Mouse (Mus musculus) 3T3-L1 (cell line): ENCODE measurements around the gene Tmem274.

ENCODE experiments used
- DNase-seq: peaks from one replicate; pipeline ENCODE4 v3.0.0-alpha.2; 2015; ENCODE audit warnings: low read depth, low spot score

Gene Tmem274

DNA sequence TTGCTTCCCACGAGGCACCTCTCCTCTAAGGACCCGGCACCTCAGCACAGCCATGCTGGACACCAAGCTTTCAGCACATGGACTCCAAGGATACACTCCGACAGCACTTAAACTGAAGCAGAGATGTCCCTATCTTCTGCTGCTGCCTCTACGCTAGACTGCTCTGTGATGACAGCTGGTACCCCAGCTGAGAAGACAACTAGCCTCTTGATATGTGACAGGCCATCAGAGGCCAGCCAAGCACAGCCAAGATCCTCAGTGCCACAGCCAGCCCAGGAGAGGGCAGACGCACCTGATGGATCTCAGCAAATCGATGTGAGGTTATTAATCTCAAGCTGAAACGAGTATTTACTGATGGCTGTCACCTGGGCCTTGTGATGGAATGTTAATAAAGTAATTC lies 2.1 kb upstream of the Tmem274 start:
- no peak for DNase-seq

DNA sequence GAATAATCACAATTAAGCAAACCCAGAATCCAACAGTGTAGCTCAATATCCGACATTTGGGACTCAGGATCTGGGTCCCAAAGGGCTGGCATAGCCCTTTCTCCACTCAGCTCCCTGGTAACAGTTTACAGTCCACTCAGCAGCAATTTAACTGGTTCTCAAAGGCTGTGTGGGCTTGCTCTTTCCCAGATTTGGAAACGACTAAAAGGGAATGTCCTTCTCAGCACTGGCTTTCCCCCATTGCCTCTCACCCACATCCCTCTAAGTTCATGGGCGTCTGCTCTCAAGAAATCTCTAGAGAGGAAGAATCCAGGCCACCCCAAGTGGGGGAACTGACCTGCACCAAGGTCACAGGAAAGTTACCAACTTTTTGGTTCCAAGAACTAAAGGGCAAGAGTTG lies 7.4 kb downstream of the Tmem274 start:
- DNase-seq, result peak; percentile 58

DNA sequence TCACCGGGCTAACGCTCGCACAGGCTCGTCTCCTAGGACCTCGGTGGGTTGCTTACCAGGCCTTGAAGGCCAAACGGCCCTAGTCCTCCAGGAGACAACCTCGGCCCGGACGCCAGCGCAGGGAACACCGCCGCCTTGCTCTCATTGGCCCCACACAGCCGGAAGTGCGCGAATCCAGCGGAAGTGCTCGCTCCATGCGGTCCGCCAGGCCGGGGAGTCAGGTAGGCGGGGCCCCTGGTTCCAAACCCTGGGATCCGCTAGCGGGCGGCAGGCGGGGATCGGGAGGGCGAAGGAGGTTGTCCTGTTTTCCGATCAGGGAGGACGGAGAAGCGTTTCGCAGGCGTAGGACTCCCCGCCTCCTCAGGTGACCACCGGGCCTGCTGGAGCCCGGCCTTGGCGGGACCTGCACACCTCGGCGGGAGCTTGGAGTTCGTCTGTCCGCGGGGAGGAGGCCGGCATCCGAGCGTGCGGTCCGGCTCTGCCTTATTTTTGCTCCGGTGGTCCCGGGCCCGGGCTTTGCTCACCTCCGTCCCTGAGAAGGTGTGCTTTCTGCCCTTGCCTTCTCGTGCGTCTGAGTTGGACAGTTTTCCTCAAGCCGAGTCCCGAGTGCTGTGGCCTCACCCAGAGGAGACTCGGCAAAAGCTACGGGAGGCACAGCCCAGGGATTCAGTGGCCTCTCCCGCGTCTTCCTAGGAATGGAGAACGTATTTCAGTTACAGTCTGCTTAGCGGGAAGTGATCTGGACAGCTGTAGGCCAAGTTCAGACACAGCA lies 8.1 kb downstream of the Tmem274 start, which contains the start of the genes Nmnat1 and Lzic:
Gene Nmnat1 (minus strand): TSS at position 150 of the 772 bp plus-strand sequence.
Gene Lzic (plus strand): TSS at position 177 of the 772 bp plus-strand sequence.
- DNase-seq, result peak; percentile 95

DNA sequence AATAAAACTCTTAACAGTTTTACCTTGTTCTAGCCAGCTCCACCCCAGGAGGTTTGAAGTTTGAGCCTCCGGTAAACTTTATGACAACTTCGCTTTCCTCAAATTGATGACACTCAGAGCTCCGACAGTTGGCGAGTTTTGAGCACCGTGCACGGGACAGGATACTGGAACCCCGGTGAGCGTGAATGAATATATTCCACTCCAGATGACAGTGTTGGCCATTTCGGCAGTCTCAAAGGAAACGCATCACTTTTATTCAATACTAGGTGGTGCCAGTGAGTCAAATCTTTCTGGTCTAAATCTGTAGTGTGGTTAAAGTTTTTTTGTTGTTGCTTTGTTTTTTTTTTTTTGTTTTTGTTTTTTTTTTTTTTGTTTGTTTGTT lies 8.6 kb downstream of the Tmem274 start:
- DNase-seq, result peak; percentile 70

DNA sequence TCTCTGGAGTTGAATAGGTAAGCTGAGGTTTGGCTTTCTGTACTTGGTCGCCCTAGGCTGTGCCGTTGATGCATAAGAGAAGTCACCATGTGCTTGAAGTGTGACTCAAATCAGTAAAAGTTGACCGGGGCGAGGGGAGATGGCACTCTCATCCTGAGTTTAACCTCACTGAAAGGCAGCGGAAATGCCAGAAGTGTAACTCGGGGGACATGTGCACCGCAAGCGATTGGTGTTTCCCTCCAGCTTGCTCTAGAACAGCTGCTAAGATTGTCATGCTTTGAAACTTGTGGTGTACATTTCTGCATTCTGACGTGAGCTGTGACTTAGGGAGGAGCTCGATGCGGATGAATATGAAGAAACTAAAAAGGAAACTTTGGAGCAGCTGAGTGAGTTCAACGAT lies 10.6 kb downstream of the Tmem274 start:
- no peak for DNase-seq

DNA sequence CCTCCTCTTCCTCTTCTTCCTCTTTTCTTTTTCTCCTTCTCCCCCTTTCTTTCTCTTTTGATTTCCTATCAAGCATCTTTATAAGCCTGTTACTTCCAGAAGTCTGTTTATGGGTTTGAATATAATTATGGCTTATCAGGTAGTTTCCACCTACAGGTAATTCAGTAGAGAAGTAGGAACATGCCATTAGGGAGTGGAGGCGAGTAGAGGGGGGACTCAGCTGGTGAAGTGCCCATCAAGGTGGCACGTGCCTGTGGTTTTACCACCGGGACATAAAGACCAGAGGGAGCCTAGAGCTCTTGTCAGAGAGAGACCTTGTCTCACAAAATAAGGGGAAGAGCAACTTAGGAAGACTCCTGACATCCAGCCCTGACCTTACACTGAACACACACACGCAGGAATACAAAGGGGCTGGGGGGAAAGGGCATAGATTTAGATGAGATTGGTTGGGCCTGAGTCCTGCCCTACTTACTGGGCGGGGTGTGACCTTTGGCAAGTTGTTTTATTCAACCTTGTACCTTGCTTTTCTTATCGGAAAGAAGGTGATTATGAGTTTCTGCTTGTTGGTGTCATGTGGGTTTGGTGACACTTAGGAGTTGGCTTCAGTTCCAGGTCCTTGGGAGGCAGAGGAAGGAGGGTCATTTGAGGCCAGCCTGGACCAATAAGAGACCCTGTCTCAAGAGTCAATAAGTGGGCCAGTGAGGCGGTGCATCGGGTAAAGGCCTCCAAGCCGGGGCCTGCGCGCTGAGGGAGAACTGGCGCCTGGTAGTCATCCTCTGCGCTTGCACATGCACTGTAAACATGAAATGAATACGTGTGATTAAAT lies 12.4 kb downstream of the Tmem274 start:
- no peak for DNase-seq

DNA sequence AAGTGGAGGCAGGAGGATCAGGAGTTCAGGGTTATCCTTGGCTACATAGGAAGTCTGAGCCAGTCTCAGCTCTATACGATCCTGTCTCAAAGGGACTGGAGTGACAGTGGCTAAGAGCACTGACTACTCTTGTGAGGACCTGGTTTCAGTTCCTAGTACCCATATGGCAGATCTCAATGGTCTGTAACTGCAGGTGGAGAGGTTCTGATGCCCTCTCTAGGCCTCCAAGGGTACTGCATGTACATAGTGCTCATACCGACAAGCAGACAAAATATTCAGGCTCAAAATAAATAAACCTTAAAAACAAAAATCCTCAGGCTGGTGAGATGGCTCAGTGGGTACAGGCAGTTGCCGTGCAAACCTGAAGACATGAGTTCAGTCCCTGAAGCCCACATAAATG lies 14.0 kb downstream of the Tmem274 start:
- peak; percentile 30 for DNase-seq

DNA sequence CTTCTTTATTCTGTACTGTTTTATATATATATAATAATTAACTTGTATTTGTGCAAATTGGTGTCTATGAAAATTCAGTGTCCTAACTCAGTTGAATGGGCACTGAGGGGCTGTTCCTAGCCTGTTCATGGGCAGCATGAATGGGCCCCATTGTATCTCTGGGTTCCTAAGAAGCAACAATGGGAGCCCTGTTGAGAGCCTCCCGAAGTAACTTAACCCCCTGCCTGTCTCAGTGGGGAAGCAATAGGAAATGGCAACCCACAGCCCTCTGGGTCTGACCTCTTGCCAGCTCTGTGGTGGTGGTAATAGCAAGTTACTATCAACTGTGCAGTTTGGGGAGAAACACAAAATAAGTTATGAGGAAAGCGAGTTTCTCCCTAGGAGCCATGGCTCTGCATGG lies 19.4 kb downstream of the Tmem274 start:
- DNase-seq, result no peak

DNA sequence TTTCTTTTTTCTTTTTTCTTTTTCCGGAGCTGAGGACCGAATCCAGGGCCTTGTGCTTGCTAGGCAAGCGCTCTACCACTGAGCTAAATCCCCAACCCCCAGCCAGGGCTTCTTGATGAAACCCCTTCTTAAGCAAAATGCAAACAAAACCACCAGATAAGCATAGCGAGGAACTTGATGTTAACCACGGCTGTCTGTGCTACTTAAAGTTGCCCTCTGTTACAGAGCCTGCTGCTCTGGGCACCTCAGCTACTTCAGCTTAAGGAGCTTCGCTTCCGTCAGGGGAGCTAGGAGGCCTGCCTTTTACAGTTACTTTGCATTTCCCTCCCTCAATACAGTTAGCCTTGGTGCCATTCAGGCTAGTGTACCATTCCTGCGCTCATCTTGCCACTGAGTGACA lies 21.7 kb downstream of the Tmem274 start:
- no peak for DNase-seq

DNA sequence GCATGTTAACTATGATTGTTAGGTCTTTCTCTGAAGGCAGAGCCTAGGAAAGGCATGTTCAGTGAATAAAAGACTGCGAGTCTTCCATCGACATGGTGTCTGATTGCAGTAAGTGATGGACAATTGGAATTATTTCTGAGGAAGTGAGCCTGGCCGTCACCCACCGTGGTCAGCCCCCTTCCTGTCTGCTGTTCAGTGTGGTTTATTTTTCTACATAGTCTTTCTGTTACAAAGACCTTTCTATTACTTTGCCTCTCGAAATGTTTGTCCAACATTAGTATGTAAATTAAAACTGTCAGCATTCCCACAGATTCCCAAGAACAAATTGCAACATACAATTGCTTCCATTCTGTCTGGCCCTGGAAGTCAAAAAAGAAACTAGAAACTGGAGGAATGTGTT lies 22.6 kb downstream of the Tmem274 start:
- no peak for DNase-seq

DNA sequence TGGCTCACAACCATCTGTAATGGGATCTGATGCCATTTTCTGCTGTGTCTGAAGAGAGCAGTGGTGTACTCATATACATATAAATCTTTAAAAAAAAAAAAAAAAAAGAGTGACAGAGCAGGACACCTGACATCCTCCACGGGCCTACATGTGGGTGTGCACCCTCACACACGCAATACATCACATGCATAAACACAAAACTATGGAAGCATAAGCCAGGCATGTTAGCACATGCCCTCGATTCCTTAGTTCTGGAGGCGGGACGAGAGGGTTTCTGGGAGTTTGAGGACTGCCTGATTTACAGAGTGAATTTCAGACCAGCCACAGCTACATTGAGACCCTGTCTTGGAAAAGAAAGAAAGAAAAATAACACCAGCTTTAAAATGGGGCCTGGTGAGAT lies 27.2 kb downstream of the Tmem274 start:
- DNase-seq, result no peak

DNA sequence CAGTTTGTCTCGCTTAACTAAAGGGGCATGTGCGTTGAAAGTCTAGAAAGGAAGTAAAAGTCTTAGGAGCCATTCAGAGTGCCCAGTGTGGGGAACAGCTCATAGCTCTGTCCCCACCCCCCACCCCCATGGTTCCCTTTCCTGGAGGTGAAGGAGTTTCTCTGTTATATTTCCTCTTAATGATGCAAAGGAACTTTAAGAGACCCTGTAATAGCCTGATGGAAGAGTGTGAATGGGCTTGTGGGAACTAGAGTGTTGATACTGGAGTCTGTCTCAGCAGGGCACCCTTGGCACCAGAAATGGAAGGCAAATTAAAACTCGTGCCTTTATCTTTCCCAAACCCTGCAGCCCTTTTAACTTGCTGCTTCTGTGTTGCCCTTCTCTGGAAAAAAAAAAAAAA lies 27.7 kb downstream of the Tmem274 start:
- DNase-seq, result no peak

DNA sequence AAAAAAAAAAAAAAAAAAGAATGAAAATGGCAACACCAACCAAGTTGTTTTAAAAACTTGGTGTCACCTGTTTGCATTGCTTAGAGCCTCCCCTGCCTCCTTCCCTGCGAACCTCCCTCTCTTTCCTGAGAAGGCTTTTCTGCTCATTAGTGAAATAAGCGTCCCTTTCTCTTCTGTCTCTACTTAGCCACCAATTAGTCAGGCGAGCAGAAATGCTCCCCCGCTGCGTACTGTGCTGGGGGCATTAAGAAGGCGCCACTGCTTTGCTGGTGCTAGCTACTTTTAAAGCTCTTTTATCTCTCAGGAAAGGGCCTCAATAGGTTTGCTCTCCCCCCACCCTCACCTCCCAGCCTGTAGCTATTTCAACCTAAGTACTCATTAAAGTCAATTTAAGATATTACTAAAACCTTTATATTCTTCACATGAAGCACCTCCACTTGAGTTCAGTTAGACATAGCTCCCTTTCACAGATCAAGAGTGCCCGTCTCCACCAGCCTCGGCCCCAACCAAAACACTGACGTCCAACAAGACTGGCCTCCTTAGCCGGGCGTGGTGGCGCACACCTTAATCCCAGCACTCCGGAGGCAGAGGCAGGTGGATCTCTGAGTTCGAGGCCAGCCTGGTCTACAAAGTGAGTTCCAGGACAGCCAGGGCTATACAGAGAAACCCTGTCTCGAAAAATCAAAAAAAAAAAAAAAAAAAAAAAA lies 28.2 kb downstream of the Tmem274 start:
- DNase-seq, result no peak

DNA sequence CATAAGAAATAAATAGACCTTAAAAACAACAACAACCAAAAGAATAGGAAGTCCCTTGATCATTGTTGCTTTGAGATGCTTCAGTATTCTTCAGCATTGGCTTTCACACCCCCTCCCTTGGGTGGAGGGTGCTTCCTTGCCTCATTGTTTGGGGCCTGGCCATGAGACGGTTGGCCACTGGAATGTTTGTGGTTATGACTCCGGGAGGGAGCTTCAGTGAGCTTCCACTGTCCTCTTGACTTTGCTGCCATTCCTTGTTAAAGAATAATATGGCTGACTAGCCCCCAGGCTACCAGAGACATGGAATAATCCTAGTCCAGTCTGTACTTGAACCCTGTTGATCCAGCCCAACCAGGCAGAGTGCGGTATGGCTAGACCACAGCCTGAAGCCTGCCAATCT lies 29.7 kb downstream of the Tmem274 start:
- DNase-seq, result peak; percentile 91

DNA sequence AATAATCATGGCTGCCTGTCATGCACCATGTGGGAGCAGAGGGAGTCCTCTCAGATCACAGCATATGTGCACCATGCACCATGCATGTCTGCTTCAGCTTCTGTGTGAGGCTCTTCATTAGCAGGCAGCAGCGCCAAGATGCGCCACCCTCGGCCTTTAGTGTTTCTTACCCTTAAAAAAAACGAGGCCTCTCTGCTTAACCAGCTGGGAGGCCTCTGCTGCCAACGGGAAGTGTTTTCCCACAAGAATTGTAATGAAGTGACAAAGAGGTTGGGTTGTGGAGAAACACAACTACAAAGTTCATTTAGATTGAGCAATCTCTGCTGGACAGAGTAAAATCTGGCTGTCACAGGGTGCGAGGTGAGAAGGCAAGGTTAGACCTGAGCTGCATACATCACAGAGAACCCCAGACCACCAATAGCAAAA lies 34.1 kb downstream of the Tmem274 start:
- no peak for DNase-seq

DNA sequence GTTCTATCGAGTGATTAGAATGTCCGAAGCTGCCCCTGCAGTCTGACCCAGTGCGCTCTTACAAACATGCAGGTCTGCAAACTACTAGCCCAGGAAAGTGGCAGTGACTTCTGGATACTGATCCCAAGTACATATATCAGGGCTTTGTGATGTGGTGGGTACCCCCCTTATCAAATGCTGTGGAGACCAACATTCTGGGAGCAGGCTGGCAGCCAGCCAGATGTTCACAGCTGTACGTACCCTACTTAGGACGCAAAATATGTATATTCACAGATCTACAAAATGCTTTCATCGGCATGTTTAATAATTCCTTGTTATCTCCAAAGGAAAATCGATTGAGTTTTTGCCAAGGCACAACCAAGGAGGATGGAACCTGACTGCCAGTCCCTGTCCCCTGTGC lies 34.9 kb downstream of the Tmem274 start:
- no peak for DNase-seq

DNA sequence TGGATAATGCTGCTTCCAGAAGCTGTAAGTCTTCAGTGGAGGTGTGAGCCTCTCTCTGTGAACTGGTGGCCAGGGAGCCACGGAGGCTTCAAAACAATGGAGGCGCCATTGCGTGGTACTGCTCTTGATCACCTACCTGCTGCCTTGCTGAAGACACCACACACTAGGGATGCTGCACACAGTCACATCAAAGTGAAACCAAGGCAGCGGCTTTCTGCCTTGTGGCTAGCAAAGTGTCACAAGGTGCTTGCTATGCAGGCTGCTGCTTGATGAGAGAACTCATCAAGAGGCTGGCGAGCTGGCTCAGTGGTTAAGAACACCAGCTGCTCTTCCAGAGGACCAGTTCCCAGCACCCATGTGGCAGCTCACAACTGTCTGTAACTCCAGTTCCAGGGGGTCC lies 38.5 kb downstream of the Tmem274 start:
- no peak for DNase-seq

DNA sequence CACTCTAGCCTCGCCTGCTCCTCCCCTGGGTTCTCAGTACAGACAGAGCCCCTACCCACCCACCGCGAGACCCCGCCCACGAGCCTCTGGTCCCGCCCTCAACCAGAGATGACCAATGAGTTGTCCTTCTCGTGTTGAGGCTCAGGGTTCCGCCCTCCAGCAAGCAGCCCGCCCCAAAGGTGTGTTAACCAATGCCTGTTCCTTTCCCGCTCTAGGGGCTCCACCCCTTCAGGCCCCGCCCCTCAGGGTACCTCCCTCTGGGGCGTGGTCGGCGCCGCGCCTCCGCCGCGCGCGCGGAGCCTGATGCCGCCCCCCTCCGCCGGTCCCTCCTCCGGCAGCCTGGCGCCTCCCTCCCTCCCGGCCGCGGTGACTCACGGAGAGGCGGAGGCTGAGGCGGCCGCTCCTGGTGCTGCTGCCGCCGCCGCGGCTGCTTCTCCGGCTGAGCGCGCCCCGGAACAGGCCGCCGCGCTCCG lies 40.7 kb downstream of the Tmem274 start, which contains the start of gene Ctnnbip1:
Gene Ctnnbip1 (plus strand): TSS at position 369 of the 473 bp plus-strand sequence.
- peak; percentile 96 for DNase-seq

DNA sequence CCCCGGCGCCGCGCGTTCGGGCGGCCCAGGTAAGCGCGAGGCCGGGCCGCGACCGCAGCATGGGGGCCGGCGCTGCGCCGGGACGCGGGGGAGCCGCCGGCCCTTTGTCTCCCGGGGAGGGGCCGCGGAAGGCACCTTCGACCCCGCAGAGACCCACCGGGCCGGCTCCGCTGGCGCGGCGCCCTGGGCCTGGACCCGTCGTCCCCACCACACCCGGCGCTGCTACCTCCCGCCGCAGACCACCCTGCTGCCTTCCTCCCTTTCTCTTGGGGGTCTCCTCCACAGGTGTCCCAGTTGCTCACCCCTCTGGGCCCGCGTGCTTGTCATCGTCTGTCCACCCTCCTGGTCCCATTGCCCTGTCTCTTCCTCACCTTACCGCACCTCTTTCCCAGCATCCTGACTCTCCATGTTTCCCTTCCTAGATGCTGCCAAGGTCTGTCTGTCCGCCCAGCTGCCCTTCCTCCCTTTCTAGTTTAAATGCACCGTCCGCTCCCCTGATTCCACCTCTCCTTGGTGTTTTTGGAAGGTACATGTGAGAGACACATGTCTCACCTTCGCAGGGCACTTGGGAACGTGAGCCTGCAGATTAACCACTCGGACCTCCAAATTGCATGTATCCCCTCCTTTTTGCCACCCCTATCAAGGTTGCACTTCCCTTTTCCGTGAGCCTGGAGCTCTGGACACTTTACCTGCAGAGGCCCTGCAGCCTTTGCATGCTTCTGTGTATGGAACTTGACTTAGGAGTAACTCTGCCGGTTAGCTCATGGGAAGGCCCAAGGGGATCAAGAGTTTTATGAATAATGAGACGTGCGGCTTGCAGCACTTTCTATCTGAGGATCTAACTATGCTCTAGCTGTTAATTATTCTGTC lies 41.4 kb downstream of the Tmem274 start:
- no peak for DNase-seq

DNA sequence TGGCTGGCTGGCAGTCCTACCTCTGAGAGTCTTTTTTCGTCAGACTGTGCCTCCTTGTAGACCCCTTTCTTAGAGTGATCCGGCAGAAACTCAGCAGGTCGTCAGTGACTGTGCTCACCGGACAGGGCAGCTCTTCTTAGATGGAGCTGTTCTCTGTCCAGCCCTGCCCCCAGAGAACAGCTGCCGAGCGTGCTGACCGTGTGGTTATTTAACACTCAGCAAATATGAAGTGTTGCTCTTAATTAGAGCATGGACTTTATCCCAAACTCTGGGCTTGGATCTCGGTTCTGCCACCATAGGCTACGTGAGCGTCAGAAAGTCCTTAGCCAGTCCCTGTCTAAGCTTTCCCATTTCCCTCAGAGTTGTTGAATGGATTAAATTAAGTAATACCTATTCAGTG lies 44.1 kb downstream of the Tmem274 start:
- DNase-seq, result no peak

DNA sequence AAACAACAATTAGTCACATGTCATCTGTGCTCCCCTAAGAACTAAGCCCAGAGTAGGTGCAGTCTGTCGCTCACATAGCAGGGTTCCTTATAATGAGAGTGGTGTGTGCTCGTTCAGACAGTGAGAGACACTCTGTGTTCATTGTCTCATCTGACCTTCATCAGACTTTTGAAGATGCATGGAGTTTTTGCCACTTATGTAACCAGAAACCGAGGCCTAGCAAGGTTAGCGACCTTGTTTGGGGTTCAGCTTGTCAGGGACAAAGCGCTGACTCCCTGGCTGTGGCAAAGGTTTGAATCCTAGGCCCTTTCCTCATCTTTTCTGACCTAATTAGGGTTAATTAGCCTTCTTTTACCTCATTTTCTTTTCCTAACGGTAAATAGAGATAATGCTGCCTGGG lies 46.8 kb downstream of the Tmem274 start:
- no peak for DNase-seq
